Mouse (Mus musculus): ENCODE data around the gene Tmem120a. TPM values are rescaled to one million over a fixed set of nuclear protein-coding genes. Genes with fewer than 3 reads are reported as not detected.
A peak's percentile ranks its signal among the peaks of the same experiment; 100 is the strongest.

The Tmem120a gene
- total RNA-seq (2021), result 10 to 100 TPM in 1 of 2 experiments, 1 to 10 TPM in 1; 5.6 to 10.5 TPM
- long read RNA-seq, experiment 1, transcript Tmem120a-201 (12 exons, 1,559 nt), result major isoform, 19 of 25 reads
- long read RNA-seq, experiment 1, partial matches to known transcripts, result 4 of 25 reads
- long read RNA-seq, experiment 1, other reads (novel, unspliced or antisense), result 2 of 25 reads
- long read RNA-seq, experiment 2, transcript Tmem120a-201 (12 exons, 1,559 nt), result major isoform, 20 of 29 reads
- long read RNA-seq, experiment 2, partial matches to known transcripts, result 4 of 29 reads
- long read RNA-seq, experiment 2, other reads (novel, unspliced or antisense), result 5 of 29 reads

DNA sequence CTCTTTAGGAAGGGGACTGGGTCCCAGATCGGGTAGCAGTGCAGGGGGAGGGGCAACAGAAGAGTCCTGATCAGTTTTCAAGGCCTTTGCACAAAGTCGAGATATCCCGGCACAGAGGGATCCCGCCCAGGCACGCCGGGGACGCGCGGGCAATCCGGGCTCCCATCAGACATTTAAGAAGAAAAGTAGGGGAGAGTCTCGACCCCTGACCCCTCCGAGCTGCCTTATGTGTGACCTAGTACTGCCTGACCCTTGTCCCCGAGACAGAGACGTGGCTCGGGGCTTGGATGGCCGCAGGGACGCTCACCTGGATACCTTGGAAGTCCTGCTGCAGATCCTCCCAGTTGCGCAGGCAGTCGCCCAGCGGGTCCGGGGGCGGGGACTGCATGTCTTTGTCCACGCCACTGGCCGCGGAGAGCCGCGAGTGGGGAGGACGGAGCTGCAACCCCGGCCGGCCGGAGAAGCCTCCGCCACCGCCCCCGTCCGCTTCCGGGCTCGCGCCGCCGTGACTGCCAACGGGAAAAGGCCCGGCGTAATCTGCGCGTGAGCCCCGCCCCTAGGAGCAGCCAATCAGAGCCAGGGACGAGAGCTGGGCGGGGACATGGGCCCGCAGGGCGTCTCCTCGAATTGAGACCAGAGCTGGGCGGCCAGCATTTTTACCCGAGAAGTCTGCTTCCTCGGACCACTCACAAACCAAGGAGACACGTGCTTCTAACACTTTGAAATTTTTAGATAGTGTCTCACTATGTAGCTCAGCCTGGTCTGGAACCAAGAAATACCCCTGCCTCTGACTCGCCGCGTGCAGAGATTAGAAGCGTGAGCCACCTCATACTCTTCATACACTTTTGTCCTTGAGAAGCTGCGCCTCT lies at the start of gene Tmem120a:
TSS of gene Tmem120a (minus strand) at position 708 of the 869 bp plus-strand sequence.
- peak; percentile 95 for DNase-seq

DNA sequence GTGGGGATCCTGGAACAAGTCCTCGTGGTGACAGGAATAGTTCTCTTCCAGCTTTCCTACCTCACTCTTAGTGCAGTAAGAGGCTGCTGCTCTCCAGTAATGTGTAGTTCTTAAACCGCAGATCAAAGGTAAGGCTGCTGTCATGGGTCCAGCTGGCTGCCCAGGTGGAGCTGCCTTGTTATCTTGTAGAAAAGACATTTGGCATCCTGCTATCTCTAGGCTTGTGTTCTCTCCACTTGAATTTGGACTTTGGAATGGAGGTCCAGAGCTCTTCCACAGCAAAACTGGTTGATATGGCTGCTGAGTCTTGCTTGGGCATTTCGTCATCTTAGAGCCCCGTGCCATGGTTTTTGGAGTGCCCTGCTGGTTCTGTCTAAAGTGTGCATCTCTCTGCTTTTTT lies 38.7 kb upstream of the Tmem120a start:
- DNase-seq, result no peak

DNA sequence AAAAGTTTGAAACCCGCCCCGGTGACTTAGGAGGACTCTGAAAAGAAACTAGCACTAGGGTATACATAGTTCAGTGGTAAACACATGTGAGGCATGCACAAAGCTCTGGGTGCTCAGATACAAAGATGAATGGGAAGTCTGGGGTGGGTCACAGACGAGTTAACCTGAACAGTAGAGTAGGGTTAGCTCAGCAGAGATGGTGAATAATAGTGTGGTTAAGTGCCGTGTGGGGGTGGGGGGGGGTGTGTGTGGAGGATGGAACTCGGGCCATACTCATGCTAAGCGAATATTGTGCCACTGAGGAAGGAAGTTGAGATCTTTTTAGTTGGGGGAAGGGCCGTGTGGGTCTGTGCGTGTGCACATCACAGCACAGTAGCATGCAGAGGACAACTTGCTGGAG lies 36.1 kb upstream of the Tmem120a start:
- DNase-seq, result no peak

DNA sequence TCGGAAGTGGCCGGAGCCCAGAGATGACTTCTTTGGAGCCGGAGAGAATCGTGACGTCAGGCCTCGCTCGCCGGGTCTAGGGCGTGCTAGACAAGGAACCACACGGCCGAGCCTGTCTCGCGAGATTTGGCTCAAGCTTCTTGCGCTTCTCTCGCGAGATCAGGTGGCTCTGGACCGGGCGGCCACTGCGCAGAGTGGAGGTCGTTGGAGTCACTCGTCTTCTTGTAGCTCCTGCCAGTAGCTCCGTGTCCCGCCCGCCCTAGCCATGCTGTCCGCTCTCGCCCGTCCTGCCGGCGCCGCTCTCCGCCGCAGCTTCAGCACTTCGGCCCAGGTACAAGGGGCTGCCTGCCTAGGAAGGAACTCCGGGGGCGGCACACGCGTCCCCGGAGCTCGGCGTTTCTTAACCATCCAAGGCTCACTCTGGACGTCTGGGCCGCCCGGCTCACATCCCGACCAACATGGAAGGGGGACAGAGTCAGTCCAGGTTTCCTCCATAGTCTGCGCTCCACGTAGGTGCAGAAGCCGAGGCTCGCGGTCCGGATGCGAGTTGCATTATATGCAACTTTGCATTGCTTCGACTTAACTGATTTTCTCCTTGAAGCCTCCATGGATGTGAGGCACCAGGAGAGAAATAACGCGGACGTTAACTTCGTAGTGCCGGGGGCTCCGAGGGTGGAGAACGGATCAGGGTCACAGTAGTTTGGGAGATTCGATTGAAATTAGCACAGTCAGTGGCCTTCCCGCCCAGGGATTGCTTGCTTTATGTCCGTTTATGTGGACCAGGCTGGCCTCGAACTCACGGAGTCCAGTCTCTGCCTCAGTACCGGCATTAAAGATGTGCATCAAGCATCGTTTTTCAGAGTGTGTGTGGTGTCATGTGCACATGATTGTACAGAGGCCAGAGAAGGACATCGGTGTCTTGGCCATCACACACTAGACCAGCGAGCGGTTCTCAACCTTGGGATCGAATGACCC lies 34.5 kb upstream of the Tmem120a start, which contains the start of gene Mdh2:
TSS of gene Mdh2 (plus strand) at position 10 of the 975 bp plus-strand sequence.
- peak; percentile 99 for DNase-seq

DNA sequence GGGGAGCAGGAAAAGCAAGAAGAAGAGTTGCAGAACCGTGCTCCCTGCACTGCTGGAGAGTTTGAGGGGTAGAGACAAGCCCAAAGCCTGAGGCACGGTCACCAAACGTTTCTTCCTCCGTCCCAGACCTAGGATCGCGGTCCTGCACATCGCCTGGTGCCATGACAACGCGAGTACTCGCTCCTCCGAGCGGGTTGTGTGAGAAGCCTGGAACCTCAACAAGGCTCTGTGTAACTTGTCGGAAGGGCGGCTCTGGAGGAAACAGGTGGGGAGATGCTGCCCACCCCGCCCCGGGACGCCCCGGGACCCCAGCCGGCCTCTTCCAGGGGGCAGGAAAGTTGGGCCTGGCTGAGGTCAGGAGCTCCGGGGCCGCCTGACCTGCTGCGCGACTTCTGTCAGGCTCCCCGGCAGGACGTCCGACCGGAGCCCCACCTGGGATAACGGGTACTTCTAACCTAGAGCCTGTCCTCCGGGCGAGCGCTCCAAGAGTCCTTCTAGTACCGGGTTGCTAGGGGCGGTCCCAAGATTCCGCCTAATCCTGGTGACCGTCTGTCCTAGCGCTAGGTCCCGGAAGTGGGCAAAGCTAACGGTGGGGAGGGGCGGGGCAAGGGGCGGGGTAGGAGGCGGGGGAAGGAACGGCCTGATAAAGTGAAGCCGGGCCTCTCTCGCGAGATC lies 33.7 kb upstream of the Tmem120a start, which contains the start of gene Styxl1:
TSS of gene Styxl1 (minus strand) at position 590 of the 675 bp plus-strand sequence.
- no peak for DNase-seq

DNA sequence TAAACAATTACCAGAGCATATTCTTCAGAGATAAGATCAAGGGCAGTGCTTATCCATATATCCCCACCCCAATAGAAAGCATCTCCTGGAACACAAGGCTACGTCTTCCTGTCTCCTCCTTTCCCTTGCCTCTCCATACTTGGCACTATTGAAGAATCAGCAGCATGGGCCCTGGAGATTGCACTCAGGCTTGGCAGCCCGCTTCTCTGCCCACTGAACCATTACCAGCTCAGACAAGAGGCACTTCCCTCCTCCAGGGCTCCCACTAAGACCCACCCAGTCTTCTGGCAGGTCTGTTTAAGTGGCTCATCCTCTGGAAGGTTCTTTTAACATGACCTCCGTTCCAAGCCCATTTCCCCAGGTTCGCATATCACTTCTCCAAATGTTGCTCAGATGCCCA lies 32.3 kb upstream of the Tmem120a start:
- DNase-seq, result no peak

DNA sequence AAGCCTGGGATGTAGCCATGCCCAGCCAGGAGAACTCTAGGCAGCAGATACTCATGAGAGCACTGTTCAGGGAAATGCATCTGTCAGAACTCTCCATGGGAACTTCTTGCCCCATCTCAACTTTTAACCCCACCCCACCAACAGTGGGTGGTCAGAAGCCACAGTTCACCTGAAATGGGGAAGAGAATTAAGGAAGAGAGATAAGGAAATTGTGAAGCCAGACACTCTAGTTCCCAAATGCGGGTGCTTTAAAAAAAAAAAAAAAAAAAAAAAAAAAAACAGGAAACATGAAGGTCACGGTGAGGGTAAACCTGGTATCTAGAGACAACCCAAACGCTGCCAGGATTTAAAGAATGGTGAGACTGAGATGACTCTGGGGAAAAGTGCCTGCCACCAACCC lies 28.3 kb upstream of the Tmem120a start:
- no peak for DNase-seq

DNA sequence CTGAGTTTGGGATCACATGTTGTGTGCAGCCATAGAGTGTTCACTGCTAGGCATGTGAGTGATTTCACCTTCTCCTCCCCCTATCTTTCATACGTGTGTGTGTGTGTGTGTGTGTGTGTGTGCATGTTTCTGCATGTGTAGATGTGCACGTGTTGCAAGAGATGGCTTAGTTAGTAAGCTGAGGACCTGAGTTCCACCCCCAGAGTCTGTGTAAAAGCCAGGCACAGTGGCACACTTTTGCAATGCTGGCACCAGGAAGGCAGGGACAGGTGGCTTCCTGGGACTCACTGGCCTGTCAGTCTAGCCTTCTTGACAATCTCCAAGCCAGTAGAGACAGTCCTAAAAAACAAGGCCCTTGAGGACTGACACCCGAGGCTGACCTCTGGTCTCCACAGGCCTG lies 20.7 kb upstream of the Tmem120a start:
- no peak for DNase-seq

DNA sequence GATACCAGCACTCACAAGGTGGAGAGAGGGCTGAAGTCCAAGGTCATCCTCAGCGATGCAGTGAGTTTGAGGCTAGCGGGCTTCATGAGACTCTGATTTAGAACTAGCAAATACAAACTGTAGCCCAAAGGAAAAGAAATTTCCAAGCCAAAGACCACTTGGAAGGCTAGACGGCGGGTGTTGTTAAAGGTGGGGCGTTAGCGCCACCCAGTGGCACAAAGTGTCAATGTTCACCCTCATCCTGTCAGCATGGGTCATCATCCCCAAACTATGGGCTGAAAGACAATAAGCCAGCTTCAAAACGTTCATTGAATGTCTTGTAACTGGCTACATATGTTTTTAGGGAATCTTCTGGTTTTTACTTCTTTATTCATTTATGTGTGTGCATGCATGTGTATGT lies 19.3 kb upstream of the Tmem120a start:
- DNase-seq, result no peak

DNA sequence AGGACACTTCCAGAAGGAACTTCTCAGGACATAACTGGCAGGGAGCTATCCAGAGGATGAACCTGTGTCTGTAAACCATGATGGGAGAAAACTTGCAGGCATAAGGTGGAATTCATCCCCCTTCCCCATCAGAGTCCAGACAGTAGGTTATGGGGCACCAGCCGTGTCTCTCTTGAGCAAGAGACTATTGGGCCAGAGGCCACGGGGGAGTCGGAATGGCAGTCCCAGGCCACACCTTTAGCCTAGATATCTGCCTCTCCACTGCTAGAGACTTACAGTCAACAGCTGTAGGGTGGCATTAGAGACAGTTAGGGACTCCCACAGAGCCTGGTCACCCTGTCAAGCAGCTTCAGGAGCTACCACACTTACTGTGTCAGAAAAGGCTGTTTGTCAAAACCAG lies 17.6 kb upstream of the Tmem120a start:
- DNase-seq, result no peak

DNA sequence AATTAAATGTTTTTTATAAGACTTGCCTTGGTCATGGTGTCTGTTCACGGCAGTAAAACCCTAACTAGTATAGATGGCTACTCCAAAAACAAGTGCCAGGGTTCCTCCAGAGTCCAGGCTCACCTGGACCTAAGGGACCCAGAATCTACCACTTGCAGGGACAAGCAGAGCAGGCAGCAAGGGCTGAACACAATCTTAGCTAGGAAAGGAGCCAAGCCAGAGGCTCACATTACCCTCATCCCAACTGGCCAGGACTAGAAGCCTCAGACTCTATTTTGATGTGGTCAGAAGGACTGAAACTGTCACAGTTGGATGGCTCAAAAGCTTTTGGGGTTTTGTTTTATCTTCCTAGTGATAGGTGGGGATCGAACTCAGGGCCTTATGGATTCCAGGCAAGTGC lies 7.3 kb upstream of the Tmem120a start:
- no peak for DNase-seq

DNA sequence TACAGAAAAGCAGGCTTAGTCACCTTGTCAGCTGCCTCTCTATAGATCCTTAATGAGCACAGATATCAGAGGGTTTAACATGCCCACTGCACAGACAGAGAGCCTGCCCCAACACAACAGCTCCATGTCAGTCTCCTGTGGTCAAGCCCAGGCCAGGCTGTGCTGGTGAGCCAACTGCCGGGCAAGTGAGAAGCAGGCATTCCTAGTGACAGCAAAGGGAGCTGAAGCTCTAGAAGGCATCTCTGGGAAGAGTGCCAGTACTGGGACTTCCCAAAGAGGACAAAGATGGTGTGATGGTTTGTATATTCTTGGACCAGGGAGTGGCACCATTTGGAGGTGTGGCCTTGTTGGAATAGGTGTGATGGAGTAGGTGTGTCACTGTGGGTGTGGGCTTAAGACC lies 6.8 kb upstream of the Tmem120a start:
- DNase-seq, result no peak

DNA sequence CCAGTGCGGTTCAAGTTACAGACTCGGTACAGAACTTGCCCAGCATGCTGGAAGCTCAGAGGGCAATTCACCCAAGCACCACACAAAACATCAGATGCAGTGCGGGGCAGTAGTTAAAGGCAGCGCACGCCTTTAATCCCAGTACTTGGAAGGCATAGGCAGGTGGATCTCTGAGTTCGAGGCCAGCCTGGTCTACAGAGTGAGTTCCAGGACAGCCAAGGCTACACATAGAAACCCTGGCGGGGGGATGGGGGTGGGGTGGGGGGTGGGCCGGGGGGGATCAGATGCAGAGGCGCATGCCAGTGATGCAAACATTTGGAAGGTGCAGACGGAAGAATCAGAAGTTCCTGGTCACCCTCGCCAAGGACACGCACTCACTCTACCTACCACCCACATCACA lies 494 bp upstream of the Tmem120a start:
- DNase-seq, result no peak

DNA sequence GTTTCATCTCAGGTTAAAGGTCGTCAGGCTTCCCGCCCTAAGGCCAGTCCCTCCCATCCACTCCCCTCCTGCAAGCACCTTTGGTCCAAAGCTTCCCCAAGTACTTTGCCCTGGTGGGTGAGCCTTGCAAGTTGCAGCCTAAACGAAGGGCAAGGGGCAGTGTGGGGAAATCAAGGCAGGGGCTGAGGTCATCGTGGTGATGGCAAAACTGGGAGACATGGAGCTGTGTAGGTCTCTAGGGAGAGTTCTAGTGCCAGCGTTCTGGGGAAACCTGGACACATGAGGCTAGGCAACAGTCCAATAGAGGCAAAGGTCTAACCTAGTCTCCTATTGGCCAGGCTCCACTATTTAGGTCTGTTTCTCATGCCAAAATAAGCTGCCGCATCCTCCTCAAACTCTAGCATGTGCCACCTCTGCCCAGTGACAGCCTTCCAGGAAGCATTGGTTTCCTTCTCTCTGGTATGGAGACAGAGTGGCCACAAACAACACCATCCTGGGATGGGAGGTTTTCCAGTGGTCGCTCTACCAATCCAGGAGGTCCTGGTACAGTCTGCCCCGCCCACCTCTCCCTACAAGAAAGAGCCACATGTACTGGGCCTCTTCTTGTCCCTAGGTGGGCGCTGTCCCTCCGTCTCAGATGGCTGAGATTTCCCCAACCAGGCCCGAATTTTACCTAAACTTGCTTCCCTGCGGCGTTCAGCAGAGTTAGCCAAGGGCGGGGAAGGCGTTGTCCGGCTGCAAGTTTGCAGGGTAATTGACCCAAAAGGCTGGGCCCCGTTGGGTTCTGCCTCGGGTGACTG lies 1.1 kb downstream of the Tmem120a start:
- DNase-seq, result no peak

DNA sequence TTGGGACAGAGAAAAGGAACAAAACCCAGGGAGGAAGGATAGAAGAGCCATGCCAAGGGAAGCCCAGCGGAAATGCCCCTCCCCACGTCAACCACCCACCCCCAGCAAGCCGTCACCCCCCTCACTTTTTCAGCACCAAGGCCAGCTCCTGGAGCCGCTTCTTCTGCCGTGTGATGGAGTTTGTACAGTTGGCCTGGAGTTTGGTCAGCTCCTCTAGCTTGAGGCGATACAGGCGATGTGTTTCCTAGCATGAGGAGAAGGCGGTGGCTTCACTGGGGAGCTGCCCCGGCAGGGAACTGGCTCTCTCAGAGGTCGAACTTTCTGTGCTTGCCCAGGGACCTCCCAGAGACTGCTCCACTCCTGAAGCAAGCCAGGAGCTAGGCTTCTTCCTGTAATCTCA lies 2.1 kb downstream of the Tmem120a start:
- no peak for DNase-seq

DNA sequence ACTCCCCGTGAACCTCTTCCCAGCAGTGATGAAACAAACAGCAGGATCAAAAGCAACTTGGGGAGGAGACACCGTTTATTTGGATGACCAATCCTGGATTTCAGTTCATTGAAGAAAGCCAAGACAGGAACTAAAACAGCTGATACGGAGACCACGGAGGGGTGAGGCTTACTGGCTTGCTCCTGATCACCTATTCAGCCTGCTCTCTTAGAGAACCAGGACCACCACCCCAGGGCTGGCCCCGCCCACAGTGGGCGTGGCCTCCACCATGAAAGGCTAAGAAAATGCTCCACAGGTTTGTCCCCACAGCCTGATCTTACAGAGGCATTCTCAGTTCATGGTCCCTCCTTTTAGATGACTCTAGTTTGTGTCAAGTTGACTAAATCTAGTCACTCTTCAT lies 6.0 kb downstream of the Tmem120a start:
- DNase-seq, result no peak

DNA sequence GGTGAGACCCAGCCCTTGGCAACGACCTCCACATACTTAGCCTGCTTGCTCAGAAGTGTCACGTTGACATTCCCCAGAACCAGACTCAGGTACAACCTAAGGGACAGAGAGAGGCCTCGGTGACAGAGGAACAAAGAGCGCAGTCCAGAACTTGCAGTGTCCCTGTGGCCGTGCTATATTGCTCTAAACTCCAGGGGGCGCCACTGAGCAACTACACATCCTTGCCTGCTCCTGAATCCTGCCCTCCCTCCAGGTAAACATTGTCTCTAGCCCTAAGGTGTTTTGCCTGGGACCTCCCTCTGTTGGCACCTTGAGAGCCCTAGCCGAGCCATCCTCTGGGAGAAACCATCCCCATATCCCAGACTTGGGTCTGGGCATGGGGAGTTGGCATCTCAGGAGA lies 7.1 kb downstream of the Tmem120a start:
- no peak for DNase-seq

DNA sequence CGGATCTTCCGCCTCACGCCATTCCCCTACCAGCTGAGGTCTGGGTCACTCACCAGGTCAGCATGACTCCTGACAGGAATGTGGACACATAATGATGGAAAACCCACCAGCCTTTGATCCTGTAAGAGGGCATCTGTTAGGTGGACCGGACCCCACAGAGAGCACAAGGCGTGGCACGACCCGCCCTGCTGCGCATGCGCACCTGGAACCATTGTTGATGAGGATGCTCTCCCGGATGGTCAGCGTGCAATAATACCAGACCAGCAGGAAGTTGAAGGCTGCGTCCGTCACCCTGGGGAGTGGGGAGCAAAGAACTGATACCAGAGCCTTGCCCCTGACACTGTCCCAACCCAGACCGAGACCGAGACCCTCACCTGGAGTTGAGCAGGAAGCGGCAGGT lies 7.7 kb downstream of the Tmem120a start:
- DNase-seq, result no peak

DNA sequence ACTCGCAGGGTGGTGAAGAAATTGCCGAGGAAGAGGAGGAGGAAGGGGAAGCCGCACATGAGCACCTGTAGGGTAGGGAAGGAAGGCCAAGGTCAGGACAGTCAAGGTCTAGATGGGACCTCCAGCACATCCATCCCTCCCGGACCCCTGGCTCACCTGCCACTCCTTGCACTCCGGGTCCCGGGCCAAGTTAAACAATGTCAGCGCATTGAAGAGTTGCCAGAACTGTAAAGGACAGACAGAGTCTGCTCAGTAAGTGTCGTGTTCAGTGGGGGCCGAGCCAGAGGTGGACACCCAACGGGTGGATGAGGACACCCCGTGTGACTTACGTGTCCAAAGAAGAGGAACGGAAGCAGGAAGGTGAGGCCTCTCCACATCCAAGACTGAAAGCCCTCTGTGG lies 8.5 kb downstream of the Tmem120a start:
- no peak for DNase-seq

DNA sequence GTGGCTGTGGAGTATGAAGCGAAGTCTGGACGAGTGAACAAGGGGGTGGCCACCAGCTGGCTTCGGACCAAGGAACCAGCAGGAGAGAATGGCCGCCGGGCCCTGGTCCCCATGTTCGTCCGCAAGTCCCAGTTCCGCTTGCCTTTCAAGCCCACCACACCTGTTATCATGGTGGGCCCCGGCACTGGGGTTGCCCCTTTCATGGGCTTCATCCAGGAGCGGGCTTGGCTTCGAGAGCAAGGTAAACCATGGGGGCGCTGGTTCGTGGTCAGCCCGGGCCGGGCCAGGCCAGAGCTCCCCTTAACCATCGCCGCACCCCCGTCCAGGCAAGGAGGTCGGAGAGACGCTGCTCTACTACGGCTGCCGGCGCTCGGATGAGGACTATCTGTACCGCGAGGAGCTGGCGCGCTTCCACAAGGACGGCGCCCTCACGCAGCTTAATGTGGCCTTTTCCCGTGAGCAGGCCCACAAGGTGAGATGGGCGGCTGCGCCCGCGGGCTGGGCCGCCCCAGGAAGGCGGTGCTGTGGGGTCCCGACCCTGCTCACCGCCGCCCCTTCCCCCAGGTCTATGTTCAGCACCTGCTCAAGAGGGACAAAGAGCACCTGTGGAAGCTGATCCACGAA lies 10.1 kb downstream of the Tmem120a start:
- no peak for DNase-seq

Data from gastrocnemius, postnatal 25 days (tissue).